Mouse (Mus musculus) megakaryocyte progenitor cell, adult 5-6 weeks (primary cell): ENCODE measurements around the gene Gdf3. TPM values are rescaled to one million over a fixed set of nuclear protein-coding genes. Genes with fewer than 3 reads are reported as not detected.
"Not testable (repeated sequence)": the region's sequence is repeated elsewhere in the genome, so short reads cannot be mapped to it uniquely, and the experiment has no call there.

Source experiments
- ATAC-seq: replicated peaks from 2 replicates; pipeline ENCODE4 v1.8.0; 2016; ENCODE audit warnings: mild to moderate bottlenecking, moderate TSS enrichment, inconsistent platforms; ENCODE audit not compliant: poor library complexity
- total RNA-seq, 2 experiments: library from RNA; stranded (forward) in 1 of 2; stranded (reverse) in 1 of 2; fragments of 157-497, 149-512 nt in 1 of 2; fragments of 200-1000 nt in 1 of 2; gene quantifications; 2 replicates each; pipeline versions ENCODE4 v1.2.3 to v1.2.4; 2015 to 2017

Gene Gdf3
- 9.5 and 10.8 TPM in 2 replicates for total RNA-seq (2015)
- 4.2 and 6.7 TPM in 2 replicates for total RNA-seq (2017)

DNA sequence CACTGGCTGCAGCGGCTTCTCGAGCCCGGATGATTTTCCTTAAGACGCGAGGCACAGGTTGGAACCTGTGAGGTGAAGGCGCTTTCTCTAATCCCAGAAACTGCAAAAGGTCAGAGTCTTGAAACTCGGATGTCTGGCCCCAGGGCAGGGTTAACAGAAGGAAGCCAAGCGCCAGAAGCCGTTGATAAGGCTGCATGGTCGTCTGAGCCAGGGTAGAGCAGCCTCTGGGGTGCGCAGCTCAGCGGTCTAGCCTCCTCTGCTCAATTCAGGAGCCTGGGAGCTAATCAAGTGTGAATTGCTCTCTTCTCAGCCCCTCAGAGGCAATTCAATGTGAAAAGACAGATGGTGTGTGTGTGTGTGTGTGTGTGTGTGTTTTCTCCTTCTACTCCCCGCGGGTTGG, at the start of gene Gdf3:
Gdf3 (minus strand) TSS at position 317 of the 400 bp plus-strand sequence.
- peak; percentile 67 for ATAC-seq

DNA sequence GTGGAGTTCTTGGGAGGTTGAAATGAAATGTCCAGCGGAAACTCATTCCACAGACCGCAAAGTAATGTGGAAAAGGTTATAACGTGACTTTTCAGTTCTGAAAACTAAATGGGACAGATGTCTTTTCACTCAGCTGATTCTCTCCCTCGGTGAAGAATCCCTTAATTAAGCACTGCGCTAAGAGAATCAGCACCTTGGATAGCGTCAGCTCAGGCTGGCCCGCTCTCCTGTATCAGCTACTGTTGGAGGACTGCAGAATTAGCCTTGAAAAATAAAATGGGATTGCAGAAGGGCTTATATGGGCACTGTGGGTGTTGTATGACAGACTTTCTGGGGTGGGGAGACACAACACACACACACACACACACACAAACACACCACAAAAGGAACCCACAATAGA, 49.7 kb upstream of the Gdf3 start:
- peak; percentile 64 for ATAC-seq

DNA sequence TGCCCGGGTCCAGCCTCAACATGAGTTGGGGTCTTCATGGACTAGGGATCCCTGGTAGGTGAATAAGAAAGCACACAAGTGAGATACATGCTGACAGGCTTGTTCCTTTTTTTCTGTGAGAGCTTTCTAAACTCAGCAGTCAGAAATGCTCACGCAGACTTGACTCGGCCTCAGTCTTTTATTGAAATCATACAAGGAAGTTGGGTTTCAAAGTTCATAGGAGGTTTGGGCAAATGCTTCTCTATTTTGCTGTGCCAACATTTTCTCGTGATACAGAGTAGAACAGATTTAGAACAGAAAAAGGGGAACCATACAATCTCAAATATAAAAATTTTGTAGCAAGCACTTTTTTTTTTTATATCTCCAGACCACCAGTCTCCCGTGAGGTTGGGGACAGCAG, 47.7 kb upstream of the Gdf3 start:
- ATAC-seq: peak; percentile 21

DNA sequence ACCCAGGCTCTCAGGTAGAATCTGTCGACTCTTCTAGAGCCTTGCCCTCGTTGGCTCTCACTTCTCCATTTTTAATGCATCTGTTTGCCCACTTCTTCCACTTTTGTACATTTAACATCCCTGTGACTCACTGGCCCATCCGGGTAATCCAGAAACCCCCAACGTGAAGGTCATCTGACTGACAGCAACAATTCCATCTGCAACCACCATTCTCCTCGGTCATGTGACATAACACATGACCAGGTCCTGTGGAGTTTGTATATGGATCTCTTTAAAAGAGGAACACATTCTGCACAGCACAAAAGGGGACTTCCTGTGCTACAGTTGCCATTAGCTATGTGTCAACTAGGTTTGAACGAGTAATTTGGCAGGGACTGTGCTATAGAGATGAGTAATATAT, 44.4 kb upstream of the Gdf3 start:
- peak; percentile 79 for ATAC-seq

DNA sequence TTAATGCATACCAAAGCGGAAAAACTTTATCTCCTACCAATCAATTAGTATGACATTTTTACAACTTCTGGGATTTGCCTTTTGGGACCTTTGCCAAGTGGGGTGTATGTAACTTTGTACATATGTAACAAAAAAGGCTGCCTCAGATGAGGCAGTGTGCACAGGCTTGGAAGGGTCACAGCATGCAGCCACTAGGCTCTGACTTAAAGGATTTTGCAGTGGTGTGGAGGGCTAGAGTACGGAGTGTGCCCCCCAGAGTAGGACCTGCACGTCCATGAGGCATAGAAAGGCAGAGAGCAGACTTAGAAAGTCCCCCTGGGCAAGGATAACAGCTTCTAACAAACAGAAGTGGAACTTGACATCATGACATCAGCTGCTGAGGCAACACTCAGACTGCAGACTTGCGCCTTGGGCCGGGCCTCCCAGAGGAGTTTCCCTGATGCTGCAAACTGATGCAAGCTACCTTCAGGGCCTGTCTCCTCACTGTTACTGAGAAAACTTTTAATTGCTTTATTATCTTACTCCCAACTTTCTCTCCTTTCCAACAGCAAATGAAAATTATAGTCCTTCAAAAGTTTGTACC, 40.6 kb upstream of the Gdf3 start:
- ATAC-seq: no peak

DNA sequence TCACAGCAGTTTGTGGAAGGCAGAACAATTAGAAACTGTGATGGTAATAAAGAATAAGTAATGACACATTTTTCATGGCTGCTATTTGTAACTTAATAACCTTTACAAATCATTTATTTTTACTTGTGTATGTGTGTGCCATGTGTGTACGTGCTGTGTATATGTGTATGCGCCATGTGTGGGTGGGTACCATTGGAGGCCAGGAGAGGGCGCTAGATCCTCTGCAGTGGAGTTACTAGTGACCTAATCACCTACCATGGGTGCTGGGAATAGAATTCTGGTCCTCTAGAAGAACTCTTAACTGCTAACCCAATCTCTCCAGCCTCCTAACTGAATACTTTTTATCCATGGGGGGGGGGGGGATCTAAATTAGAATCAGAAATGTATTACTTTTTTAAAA, 40.0 kb upstream of the Gdf3 start:
- no peak for ATAC-seq

DNA sequence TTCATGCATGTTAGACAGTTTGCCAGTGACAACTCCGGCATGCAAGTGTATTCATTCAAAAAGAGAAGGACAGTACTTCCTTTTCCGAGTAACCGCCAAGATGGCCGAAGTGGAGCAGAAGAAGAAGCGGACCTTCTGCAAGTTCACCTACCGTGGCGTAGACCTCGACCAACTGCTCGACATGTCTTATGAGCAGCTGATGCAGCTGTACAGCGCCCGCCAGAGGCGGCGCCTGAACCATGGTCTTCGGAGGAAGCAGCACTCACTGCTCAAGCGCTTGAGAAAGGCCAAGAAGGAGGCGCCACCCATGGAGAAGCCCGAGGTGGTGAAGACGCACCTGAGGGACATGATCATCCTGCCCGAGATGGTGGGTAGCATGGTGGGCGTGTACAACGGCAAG, 34.3 kb upstream of the Gdf3 start:
- not testable (repeated sequence) for ATAC-seq

DNA sequence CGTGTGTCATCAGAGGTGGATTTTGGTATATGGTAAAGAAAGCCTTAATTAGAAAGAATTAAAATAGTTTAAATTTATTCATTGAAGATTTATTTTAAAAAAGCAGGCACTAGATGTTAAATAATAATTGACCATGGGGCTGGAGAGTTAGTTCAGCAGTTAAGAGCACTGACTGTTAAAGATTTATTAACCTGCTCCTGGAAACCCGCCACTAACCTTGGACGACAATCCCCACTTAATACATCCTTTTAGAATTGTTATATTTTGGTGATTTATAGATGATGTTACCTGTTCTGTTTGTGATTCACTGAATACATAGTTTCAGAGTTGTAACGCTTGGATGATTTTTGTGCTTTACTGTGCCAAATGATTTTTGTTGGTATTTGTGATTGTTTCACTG, 27.7 kb upstream of the Gdf3 start:
- not testable (repeated sequence) for ATAC-seq

DNA sequence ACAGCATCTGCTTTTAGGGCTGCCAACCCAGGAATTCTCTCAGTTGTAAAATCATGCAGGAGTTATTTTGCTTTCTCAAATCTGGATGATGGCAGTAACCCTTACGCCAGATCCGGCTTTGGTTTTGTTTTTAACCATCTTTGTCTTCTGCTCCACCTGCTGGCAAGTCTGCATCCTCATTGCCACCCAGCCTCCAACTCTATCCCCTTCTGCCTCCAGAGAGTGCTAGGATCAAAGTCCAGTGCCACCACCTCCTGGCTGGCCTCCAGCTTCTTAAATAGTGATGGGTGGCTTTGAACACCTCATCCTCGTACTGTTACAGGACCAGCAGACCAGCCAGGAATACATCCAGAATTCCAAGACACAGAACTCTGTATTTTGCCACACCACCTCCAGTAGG, 26.8 kb upstream of the Gdf3 start:
- no peak for ATAC-seq

DNA sequence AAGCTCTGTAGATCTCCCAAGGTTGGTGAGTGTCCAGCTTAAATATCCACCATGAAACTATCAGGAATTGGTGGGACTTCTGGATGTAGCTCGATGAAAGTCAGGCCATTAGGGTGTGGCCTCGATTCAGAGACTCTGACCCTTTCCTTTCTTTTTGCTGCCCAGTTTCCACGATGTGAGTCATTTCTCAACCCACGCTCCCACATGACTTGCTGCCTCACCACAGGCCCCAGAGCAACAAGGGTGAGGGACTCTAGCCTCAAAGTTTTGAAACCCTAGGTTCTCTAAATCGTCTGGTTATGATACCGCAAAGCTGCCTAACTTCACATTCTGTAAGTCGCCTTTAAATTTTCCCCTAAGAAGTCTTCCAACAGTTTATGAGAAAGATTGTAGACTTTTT, 25.4 kb upstream of the Gdf3 start:
- peak; percentile 95 for ATAC-seq

DNA sequence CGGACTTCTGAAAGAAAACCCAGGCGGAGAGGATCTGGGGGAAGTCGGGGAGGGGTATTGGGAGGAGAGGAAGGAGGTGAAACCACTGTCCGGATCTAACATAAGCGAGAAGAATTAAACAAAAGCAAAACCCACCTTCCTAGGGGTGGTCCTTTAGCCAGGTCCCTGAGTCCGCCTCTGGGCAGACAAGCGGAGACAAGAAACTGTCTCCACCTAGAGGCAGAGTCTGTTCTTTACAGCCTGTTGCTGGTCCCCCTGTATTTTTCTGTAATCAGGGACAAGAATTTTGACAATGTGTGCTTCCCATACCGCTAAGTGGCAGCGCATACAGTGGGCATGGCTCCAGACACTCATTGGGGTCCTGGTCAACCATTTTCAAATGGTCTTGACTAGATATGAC, 23.5 kb upstream of the Gdf3 start:
- peak; percentile 82 for ATAC-seq

DNA sequence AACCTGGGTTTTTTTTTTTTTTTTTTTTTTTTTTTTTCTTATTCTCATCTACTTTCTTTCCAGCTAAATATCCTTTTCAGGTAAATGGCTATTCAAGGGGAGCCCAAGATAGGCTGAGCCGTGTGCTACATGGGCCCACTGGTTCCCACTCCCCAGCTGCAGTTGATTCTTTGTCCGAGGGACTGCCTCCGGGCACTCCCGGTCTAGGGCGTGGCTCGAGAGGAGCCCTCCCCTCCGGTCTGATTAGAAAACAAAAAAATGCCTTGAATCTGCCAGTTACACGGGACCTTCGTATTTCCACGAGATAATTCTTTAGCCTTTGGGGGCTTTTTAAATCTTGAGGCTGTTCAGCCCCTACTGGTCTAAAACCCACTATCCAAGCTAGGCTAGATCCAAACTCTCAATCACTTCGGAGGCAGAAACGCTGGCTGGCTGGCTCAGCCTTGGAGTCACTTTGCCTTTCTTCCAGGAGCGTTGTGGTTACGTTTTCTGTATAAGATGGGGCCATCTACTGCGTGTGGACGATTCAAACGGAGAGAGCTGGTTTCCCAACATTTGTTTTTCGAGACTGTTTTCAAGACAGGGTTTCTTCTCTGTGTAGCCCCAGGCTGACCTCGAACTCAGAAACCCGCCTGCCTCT, 17.7 kb upstream of the Gdf3 start:
- peak; percentile 77 for ATAC-seq

DNA sequence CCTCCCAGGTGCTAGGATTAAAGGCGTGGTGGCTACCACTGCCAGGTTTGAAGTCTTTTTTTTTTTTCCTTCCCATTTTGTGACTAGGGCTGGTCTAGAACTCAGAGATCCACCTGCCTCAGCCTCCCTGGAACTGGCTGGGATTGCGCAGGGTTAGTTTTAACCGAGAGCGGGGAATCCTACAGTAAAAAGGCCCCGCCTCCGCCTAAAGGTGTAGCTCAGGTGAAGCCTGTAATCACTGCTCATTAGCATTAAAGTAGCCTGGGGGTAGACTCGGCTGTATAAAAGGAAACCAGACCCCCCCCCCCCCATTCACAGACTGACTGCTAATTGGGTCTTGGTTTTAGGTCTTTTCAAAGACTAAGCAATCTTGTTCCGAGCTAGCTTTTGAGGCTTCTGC, 16.2 kb upstream of the Gdf3 start, which contains the start of gene Dppa3:
Dppa3 (plus strand) TSS at position 301 of the 400 bp plus-strand sequence.
- no peak for ATAC-seq

DNA sequence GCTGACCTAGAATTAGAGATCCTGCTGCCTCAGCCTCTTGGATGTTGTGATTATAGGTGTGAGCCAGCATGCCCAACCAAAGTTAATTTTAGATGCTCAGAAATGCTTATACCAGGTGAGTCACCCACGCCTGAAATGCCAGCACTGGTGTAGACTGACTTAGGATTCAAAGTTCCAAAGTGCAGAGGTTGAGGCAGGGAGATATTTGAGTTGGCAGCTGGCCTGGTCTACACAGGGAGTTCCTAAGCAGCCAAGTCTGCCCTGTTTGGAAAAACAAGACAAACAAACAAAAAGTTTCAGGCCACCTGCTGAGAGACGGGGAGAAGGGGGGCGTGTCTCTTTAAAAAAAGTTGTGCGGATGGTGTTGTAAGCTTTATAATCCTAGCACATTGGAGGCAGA, 15.3 kb upstream of the Gdf3 start:
- ATAC-seq: no peak

DNA sequence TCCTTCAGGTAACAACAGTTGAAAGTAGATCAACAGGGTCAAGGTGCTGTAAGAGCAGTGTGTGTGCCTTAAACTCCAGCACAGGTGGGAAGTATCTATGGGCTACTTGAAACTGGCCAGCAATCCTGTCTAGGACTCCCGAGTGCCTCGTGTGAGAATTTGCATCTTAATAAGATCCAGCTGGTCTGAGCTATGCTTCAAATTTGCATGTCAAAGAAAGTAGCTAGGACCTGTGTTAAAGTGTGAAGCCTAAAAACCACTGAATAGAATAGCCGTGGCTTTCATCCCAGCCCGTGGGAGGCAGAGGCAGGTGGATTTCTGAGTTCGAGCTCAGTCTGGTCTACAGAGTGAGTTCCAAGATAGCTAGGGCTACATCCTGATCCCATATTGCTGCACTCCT, 14.6 kb upstream of the Gdf3 start:
- ATAC-seq: no peak

DNA sequence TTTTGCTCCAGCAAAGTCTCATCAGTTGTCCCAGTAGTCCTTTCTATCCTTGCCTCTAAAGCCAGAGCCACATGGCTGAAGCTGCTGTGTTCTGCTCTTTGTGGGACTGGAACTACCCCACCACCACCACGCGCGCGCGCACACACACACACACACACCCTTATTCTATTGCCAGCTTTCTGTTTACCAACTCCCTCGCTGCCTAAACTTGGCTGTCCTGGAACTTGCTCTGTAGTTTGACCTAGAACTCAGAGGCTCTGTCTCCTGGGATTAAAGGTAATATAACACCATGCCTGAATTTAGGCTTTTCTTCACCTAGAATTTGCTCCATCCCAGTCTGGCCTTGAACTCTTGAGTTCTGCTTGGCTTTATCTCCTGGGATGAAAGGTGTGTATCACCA, 11.2 kb upstream of the Gdf3 start:
- ATAC-seq: no peak

DNA sequence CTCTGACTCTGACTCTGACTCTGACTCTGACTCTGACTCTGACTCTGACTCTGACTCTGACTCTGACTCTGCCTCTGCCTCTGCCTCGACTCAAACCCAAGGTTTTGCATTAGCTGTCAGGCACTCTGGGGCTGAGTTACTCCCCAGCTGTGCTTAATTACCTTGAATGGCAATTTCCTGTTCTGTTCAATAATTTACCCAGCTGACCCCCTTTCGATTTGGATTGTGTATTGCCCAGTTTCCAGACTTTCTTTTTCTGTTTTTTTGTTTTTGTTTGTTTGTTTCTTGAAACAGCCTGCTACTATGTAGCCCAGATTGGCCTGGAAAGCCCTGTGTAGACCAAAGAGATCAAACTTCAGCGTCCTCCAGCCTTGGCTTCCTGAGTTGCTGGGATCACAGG, 6.1 kb upstream of the Gdf3 start:
- no peak for ATAC-seq

DNA sequence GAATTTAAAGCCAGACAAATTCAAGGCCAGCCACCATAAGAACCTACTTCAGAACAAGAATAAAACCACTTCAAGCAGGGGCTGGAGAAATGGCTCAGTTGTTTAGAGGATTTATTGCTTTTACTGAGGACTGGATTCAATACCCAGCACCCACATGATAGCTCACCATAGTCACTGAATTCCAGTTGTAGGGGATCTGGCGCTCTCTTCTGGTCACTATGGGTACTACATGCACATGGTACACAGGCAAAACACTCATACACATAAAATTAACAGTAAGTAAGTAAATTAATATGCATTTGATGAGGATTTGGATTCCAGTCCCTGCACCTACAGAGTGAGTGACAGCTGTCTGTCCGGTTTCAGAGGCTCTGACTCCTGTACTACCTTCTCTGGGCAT, 4.2 kb upstream of the Gdf3 start:
- peak; percentile 74 for ATAC-seq

DNA sequence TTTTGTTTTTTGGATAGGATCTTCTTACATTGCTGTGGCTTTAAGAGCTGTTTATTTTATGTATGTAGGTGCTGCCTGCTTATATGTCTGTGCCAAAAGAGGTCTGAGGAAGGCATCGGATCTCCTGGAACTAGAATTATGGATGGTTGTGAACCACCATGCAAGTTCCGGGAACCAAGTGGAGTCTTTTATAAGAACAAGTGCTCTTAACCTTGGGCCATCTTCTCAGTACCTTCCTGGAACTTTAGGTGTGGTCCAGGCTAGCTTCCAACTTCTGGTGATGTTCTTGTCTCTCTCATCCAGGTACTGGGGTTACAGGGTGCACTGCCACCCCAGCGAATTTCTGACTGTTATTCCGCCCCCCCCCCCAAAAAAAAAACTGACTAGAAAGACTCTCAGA, 2.5 kb upstream of the Gdf3 start:
- no peak for ATAC-seq

DNA sequence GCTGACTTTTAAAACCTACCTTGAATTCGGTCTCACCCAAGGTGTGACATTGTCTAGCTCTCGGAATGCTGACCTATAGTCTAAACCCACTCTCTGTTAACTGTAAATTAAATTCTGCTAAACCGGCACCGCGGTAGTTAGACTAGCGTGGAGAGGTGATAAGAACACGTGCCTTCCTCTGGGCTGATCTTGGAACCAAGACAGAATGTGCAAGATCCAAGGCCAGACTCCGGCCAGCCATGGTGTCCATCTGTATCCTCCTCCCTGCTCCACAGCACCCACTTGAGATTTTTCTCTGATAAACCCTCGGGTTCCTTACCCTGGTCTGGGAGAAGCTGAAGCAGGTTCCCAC, 534 bp downstream of the Gdf3 start:
- peak; percentile 21 for ATAC-seq

DNA sequence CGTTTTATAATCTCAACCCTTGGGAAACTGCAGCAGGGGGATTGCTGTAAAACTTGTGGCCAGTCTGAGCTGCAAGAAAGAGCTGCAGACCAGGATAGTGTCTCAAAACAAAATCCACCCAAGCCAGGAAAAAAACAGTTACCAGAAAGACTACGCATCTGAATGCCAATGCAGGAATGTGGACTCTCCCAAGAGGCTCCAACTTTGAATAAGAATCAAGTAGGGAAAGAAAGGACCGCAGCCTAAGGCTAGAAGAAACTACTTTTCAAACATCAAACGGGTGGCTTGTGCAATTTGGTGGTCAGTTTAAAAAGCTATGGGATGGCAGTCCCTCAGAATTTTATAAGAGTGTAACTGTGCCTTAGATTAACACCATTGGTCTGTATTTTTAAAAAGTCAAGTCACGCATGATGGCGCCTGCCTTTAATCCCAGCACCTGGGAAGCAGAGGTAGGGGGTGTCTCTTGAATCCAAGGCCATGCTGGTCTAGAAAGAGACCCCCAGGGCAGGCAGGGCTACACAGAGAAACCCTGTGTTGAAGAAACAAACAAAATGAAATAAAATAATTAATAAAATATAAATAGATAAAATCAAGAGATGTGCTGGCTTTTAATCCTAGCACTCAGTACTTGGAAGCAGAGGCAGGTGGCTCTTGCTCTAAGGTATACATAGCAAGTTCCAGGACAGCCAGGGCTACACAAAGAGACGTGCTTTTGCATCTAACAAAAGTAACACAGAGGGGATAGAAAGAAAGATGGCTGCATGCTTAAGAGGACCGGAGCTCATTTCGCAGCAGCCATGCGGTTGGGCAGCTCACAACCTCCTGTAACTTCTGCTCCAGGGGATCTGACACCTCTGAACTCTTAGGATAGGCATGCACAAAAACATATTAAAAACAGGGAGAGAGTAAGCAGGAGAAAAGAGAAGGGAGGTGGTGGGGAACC, 1.2 kb downstream of the Gdf3 start:
- no peak for ATAC-seq

DNA sequence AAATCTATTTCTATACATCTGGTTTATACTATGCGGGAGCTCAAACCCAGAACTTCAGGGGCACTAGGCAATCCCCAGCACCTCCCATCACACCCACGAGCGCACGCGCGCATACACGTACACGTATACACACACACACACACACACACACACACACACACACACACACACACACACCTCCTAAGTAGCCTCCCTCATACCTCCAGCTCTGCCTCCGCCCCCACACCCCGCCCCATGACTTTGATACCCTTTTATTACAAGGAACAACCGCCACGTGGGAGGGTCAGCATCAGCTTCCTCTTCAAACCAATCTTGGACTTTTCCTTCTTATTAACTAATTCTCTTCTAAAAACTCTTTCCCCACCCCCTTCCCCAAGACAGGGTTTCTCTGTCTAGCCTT, 2.2 kb downstream of the Gdf3 start:
- ATAC-seq: no peak
